Mouse (Mus musculus) megakaryocyte, embryonic 14.5 days (primary cell): ENCODE measurements around the gene Tpsg1.

Experiments used
- FLI1 ChIP-seq: IDR thresholded peaks from 2 replicates; pipeline ENCODE4 v1.6.1; 2012; ENCODE audit warnings: low read length, inconsistent platforms, mixed read lengths
- GATA1 ChIP-seq: IDR thresholded peaks from 3 replicates; pipeline ENCODE4 v1.6.1; 2012; ENCODE audit warnings: mixed read lengths, low read length, inconsistent platforms, borderline replicate concordance

DNA sequence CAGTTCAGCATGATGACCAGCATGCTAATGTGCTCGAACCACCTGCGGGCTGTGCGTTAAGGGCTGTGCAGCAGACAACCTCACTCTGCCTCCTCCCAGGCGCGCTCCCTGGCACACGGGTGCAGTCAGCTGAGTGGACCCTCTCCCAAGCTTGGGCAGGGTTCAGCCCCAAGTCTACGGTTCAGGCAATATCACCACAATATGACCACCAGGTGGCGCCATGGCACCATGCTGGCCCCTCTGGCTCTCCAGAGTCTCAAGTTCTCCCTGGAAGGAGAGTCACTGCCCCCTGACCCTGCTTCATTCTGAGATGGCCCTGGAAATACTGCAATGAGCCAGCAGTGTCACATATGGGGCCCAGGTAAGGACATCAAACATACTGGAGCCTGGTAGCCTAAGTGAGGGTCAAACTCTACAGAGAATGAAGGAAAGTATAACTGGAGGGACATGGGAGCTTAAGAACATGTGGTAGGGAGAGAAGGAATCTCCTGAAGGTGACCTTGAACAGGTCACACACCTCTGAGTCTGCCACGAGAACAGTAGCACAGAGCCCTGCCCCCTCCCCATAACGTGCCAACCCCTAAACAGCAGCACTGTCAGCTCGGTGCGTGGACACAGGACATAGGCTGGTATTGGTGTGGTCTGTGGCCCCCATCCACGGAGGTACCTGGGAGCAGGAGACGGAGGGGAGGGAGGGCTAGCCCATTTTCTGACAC, 28.9 kb downstream of the Tpsg1 start:
- TF ChIP-seq GATA1 = no peak
- no peak for TF ChIP-seq FLI1
